Mouse (Mus musculus): ENCODE results near the gene Ifngr2. TPM values are rescaled to one million over a fixed set of nuclear protein-coding genes. Genes with fewer than 3 reads are reported as not detected.

The Ifngr2 gene
- polyA plus RNA-seq, 1 experiment from 2014 or later, result 117 TPM

- ATAC-seq, result no peak
- Histone ChIP-seq H3K4me2 (ENCODE audit: low read depth, low read length) (no peak overlapping the region), H3K4me1 (ENCODE audit: control insufficient read depth, insufficient read depth, low read length) (peaks cover 6% of the 10 kb centered on the region; the same call in 1 of the 2 replicates), H3K9me3 (ENCODE audit: control insufficient read depth, low read length) (no peaks in the 10 kb centered on the region), H3K27ac (ENCODE audit: low read length) (no peak overlapping the region), H3K4me3 (ENCODE audit: low read length) (no peak overlapping the region), H3K36me3 (ENCODE audit: control insufficient read depth, insufficient read depth, low read length) (no peaks in the 10 kb centered on the region), H3K9ac (ENCODE audit: low read depth, low read length) (no peak overlapping the region), H3K27me3 (replicated peaks; ENCODE audit: control insufficient read depth, insufficient read depth, low read length) (no peaks in the 10 kb centered on the region; the same call in 1 of the 2 replicates)
- 57% methylated on average over 23 of the region's 23 CpGs for WGBS
Observed at GRCm38 (mm10) chr16:91533097-91534001, 13.5 kb upstream of the Ifngr2 start.

GRCm38 (mm10) chr16:91534477-91534876 is 12.4 kb upstream of the Ifngr2 start:
- H3K4me2 ChIP-seq (ENCODE audit: low read depth, low read length), result no peak overlapping the region
- peaks cover 6% of the 10 kb centered on the region; the same call in 1 of the 2 replicates for H3K4me1 ChIP-seq (ENCODE audit: control insufficient read depth, insufficient read depth, low read length)
- H3K9ac ChIP-seq (ENCODE audit: low read depth, low read length), result no peak overlapping the region
- peak; percentile 48; the same call in 1 of the 2 replicates for ATAC-seq
- no peaks in the 10 kb centered on the region for H3K9me3 ChIP-seq (ENCODE audit: control insufficient read depth, low read length)
- H3K27ac ChIP-seq (ENCODE audit: low read length), result no peak overlapping the region
- no peaks in the 10 kb centered on the region; the same call in 1 of the 2 replicates for H3K27me3 ChIP-seq (replicated peaks; ENCODE audit: control insufficient read depth, insufficient read depth, low read length)
- 55% methylated on average over 13 of the region's 13 CpGs for WGBS
- no peak overlapping the region for H3K4me3 ChIP-seq (ENCODE audit: low read length)
- H3K36me3 ChIP-seq (ENCODE audit: control insufficient read depth, insufficient read depth, low read length), result no peaks in the 10 kb centered on the region

GRCm38 (mm10) chr16:91534888-91535287 is 12.0 kb upstream of the Ifngr2 start:
- peak; percentile 62; the same call in 1 of the 2 replicates for ATAC-seq
- H3K27me3 ChIP-seq (replicated peaks; ENCODE audit: control insufficient read depth, insufficient read depth, low read length), result no peaks in the 10 kb centered on the region; the same call in 1 of the 2 replicates
- 70% methylated on average over 6 of the region's 6 CpGs for WGBS

GRCm38 (mm10) chr16:91536372-91536771 is 10.5 kb upstream of the Ifngr2 start:
- Histone ChIP-seq H3K9ac (ENCODE audit: low read depth, low read length) (no peak overlapping the region), H3K4me2 (ENCODE audit: low read depth, low read length) (no peak overlapping the region), H3K4me3 (ENCODE audit: low read length) (no peak overlapping the region), H3K27me3 (replicated peaks; ENCODE audit: control insufficient read depth, insufficient read depth, low read length) (no peaks in the 10 kb centered on the region; the same call in 1 of the 2 replicates), H3K9me3 (ENCODE audit: control insufficient read depth, low read length) (no peaks in the 10 kb centered on the region), H3K27ac (ENCODE audit: low read length) (no peak overlapping the region), H3K36me3 (ENCODE audit: control insufficient read depth, insufficient read depth, low read length) (no peaks in the 10 kb centered on the region), H3K4me1 (ENCODE audit: control insufficient read depth, insufficient read depth, low read length) (peaks cover 6% of the 10 kb centered on the region)
- 83% methylated on average over 6 of the region's 6 CpGs for WGBS
- ATAC-seq, result peak; percentile 32; the same call in 1 of the 2 replicates

More at GRCm38 (mm10) chr16:91534888-91535287, 12.0 kb upstream of the Ifngr2 start:
- no peak overlapping the region for H3K4me3 ChIP-seq (ENCODE audit: low read length)
- H3K9me3 ChIP-seq (ENCODE audit: control insufficient read depth, low read length), result no peaks in the 10 kb centered on the region
- H3K4me1 ChIP-seq (ENCODE audit: control insufficient read depth, insufficient read depth, low read length), result peaks cover 6% of the 10 kb centered on the region; the same call in 1 of the 2 replicates
- no peaks in the 10 kb centered on the region for H3K36me3 ChIP-seq (ENCODE audit: control insufficient read depth, insufficient read depth, low read length)
- no peak overlapping the region for H3K9ac ChIP-seq (ENCODE audit: low read depth, low read length)
- no peak overlapping the region for H3K27ac ChIP-seq (ENCODE audit: low read length)
- H3K4me2 ChIP-seq (ENCODE audit: low read depth, low read length), result no peak overlapping the region

- peaks cover 12% of the 10 kb centered on the region for H3K4me1 ChIP-seq (ENCODE audit: control insufficient read depth, insufficient read depth, low read length)
- no peak overlapping the region for H3K27ac ChIP-seq (ENCODE audit: low read length)
- no peak overlapping the region for H3K4me3 ChIP-seq (ENCODE audit: low read length)
- H3K36me3 ChIP-seq (ENCODE audit: control insufficient read depth, insufficient read depth, low read length), result no peaks in the 10 kb centered on the region
- ATAC-seq, result no peak
- no peak overlapping the region for H3K4me2 ChIP-seq (ENCODE audit: low read depth, low read length)
- no peaks in the 10 kb centered on the region; the same call in 1 of the 2 replicates for H3K27me3 ChIP-seq (replicated peaks; ENCODE audit: control insufficient read depth, insufficient read depth, low read length)
- H3K9me3 ChIP-seq (ENCODE audit: control insufficient read depth, low read length), result no peaks in the 10 kb centered on the region
- H3K9ac ChIP-seq (ENCODE audit: low read depth, low read length), result no peak overlapping the region
- WGBS, result 79% methylated on average over 3 of the region's 3 CpGs
Observed at GRCm38 (mm10) chr16:91537065-91537464, 9.8 kb upstream of the Ifngr2 start.

- Histone ChIP-seq H3K9me3 (ENCODE audit: control insufficient read depth, low read length) (no peaks in the 10 kb centered on the region), H3K36me3 (ENCODE audit: control insufficient read depth, insufficient read depth, low read length) (no peaks in the 10 kb centered on the region), H3K4me2 (ENCODE audit: low read depth, low read length) (no peak overlapping the region), H3K9ac (ENCODE audit: low read depth, low read length) (no peak overlapping the region), H3K27ac (ENCODE audit: low read length) (no peak overlapping the region), H3K4me1 (ENCODE audit: control insufficient read depth, insufficient read depth, low read length) (peaks cover 5% of the 10 kb centered on the region), H3K27me3 (replicated peaks; ENCODE audit: control insufficient read depth, insufficient read depth, low read length) (no peaks in the 10 kb centered on the region; the same call in 1 of the 2 replicates), H3K4me3 (ENCODE audit: low read length) (no peak overlapping the region)
- 66% methylated on average over 6 of the region's 6 CpGs for WGBS
- no peak for ATAC-seq
Observed at GRCm38 (mm10) chr16:91538051-91538450, 8.8 kb upstream of the Ifngr2 start.

- Histone ChIP-seq H3K9ac (ENCODE audit: low read depth, low read length) (no peak overlapping the region), H3K27me3 (replicated peaks; ENCODE audit: control insufficient read depth, insufficient read depth, low read length) (no peaks in the 10 kb centered on the region; the same call in 1 of the 2 replicates), H3K4me3 (ENCODE audit: low read length) (no peak overlapping the region), H3K27ac (ENCODE audit: low read length) (no peak overlapping the region), H3K4me2 (ENCODE audit: low read depth, low read length) (no peak overlapping the region), H3K9me3 (ENCODE audit: control insufficient read depth, low read length) (no peaks in the 10 kb centered on the region), H3K4me1 (ENCODE audit: control insufficient read depth, insufficient read depth, low read length) (peaks cover 5% of the 10 kb centered on the region; the same call in 1 of the 2 replicates), H3K36me3 (ENCODE audit: control insufficient read depth, insufficient read depth, low read length) (no peaks in the 10 kb centered on the region)
- 64% methylated on average over 9 of the region's 9 CpGs for WGBS
- ATAC-seq, result no peak
Observed at GRCm38 (mm10) chr16:91538513-91538912, 8.4 kb upstream of the Ifngr2 start.

GRCm38 (mm10) chr16:91541573-91542081 is 5.2 kb upstream of the Ifngr2 start:
- Histone ChIP-seq H3K9me3 (ENCODE audit: control insufficient read depth, low read length) (no peaks in the 10 kb centered on the region), H3K4me2 (ENCODE audit: low read depth, low read length) (peak overlapping the region; percentile 30), H3K36me3 (ENCODE audit: control insufficient read depth, insufficient read depth, low read length) (no peaks in the 10 kb centered on the region), H3K27ac (ENCODE audit: low read length) (no peak overlapping the region; the same call in 1 of the 2 replicates), H3K9ac (ENCODE audit: low read depth, low read length) (0 out of 2 replicates have a peak overlapping the region, but pooled peaks have one; percentile 15), H3K27me3 (replicated peaks; ENCODE audit: control insufficient read depth, insufficient read depth, low read length) (no peaks in the 10 kb centered on the region), H3K4me3 (ENCODE audit: low read length) (no peak overlapping the region), H3K4me1 (ENCODE audit: control insufficient read depth, insufficient read depth, low read length) (peaks cover 19% of the 10 kb centered on the region)
- ATAC-seq, result peak; percentile 59
- WGBS, result 29% methylated on average over 10 of the region's 10 CpGs

GRCm38 (mm10) chr16:91543619-91544018 is 3.3 kb upstream of the Ifngr2 start:
- Histone ChIP-seq H3K4me2 (ENCODE audit: low read depth, low read length) (no peak overlapping the region), H3K4me3 (ENCODE audit: low read length) (no peak overlapping the region), H3K9ac (ENCODE audit: low read depth, low read length) (no peak overlapping the region), H3K27me3 (replicated peaks; ENCODE audit: control insufficient read depth, insufficient read depth, low read length) (no peaks in the 10 kb centered on the region), H3K36me3 (ENCODE audit: control insufficient read depth, insufficient read depth, low read length) (no peaks in the 10 kb centered on the region), H3K9me3 (ENCODE audit: control insufficient read depth, low read length) (no peaks in the 10 kb centered on the region), H3K4me1 (ENCODE audit: control insufficient read depth, insufficient read depth, low read length) (peaks cover 23% of the 10 kb centered on the region), H3K27ac (ENCODE audit: low read length) (no peak overlapping the region)
- 92% methylated on average over 1 of the region's 1 CpGs for WGBS
- no peak for ATAC-seq

Data from intestine, embryonic 16.5 days (tissue).